Mouse (Mus musculus): Measurements from ENCODE around the gene Tfb2m.

Tfb2m gene

GRCm38 (mm10) chr1:179559446-179560194 is 13.6 kb upstream of the Tfb2m start:
- peak in 1 of 2 experiments; percentile 47 for DNase-seq (ENCODE audit: inconsistent age in 2 of 2, low spot score in 1 of 2)

- DNase-seq (ENCODE audit: inconsistent age in 2 of 2, low spot score in 1 of 2) = peak in 1 of 2 experiments; percentile 63
These were observed 10.9 kb upstream of the Tfb2m start for GRCm38 (mm10) chr1:179556921-179557320.

- DNase-seq (ENCODE audit: inconsistent age in 2 of 2, low spot score in 1 of 2) = peak in 1 of 2 experiments; percentile 24
These were observed 7.9 kb upstream of the Tfb2m start for GRCm38 (mm10) chr1:179553949-179554347.

GRCm38 (mm10) chr1:179553197-179553948 is 7.3 kb upstream of the Tfb2m start:
- peak in 1 of 2 experiments; percentile 51 for DNase-seq (ENCODE audit: inconsistent age in 2 of 2, low spot score in 1 of 2)

GRCm38 (mm10) chr1:179552751-179553150 is 6.7 kb upstream of the Tfb2m start:
- peak in 1 of 2 experiments; percentile 37 for DNase-seq (ENCODE audit: inconsistent age in 2 of 2, low spot score in 1 of 2)

GRCm38 (mm10) chr1:179551921-179552320 is 5.9 kb upstream of the Tfb2m start:
- DNase-seq (ENCODE audit: inconsistent age in 2 of 2, low spot score in 1 of 2) = no peak

- no peak for DNase-seq (ENCODE audit: inconsistent age in 2 of 2, low spot score in 1 of 2)
These were observed 5.3 kb upstream of the Tfb2m start for GRCm38 (mm10) chr1:179551336-179551735.

GRCm38 (mm10) chr1:179548996-179549752 is 3.1 kb upstream of the Tfb2m start:
- peak in 1 of 2 experiments; percentile 52 for DNase-seq (ENCODE audit: inconsistent age in 2 of 2, low spot score in 1 of 2)

GRCm38 (mm10) chr1:179548220-179548619 is 2.2 kb upstream of the Tfb2m start:
- peak in 1 of 2 experiments; percentile 57 for DNase-seq (ENCODE audit: inconsistent age in 2 of 2, low spot score in 1 of 2)

- DNase-seq (ENCODE audit: inconsistent age in 2 of 2, low spot score in 1 of 2) = peak in 1 of 2 experiments; percentile 69
These were observed 1.1 kb upstream of the Tfb2m start for GRCm38 (mm10) chr1:179547176-179547575.

- no peak for DNase-seq (ENCODE audit: inconsistent age in 2 of 2, low spot score in 1 of 2)
These were observed 467 bp upstream of the Tfb2m start for GRCm38 (mm10) chr1:179546551-179546917.

GRCm38 (mm10) chr1:179541502-179541901 is 4.6 kb downstream of the Tfb2m start:
- no peak for DNase-seq (ENCODE audit: inconsistent age in 2 of 2, low spot score in 1 of 2)

GRCm38 (mm10) chr1:179539887-179540286 is 6.2 kb downstream of the Tfb2m start:
- DNase-seq (ENCODE audit: inconsistent age in 2 of 2, low spot score in 1 of 2) = no peak

- DNase-seq (ENCODE audit: inconsistent age in 2 of 2, low spot score in 1 of 2) = no peak
These were observed 7.0 kb downstream of the Tfb2m start for GRCm38 (mm10) chr1:179539054-179539453.

- no peak for DNase-seq (ENCODE audit: inconsistent age in 2 of 2, low spot score in 1 of 2)
These were observed 26.2 kb downstream of the Tfb2m start for GRCm38 (mm10) chr1:179519901-179520300.

GRCm38 (mm10) chr1:179517713-179518465 is 28.2 kb downstream of the Tfb2m start, which contains the start of gene Smyd3:
Gene Smyd3, minus strand, starts transcription at chr1:179518041.
- DNase-seq (ENCODE audit: inconsistent age in 2 of 2, low spot score in 1 of 2) = peak; percentile 86 to 94

- peak; percentile 10 to 68 for DNase-seq (ENCODE audit: inconsistent age in 2 of 2, low spot score in 1 of 2)
These were observed 28.9 kb downstream of the Tfb2m start for GRCm38 (mm10) chr1:179516941-179517712.

- no peak for DNase-seq (ENCODE audit: inconsistent age in 2 of 2, low spot score in 1 of 2)
These were observed 34.2 kb downstream of the Tfb2m start for GRCm38 (mm10) chr1:179511895-179512294.

- DNase-seq (ENCODE audit: inconsistent age in 2 of 2, low spot score in 1 of 2) = no peak
These were observed 35.3 kb downstream of the Tfb2m start for GRCm38 (mm10) chr1:179510546-179511340.

All from adrenal gland, adult (tissue).